Mouse (Mus musculus): ENCODE measurements around the gene Agtpbp1. TPM values are rescaled to one million over a fixed set of nuclear protein-coding genes. Genes with fewer than 3 reads are reported as not detected.
A peak's percentile ranks its signal among the peaks of the same experiment; 100 is the strongest.

Agtpbp1 gene
- polyA plus RNA-seq, 1 experiment from 2014 or later, result 16.3 TPM

DNA sequence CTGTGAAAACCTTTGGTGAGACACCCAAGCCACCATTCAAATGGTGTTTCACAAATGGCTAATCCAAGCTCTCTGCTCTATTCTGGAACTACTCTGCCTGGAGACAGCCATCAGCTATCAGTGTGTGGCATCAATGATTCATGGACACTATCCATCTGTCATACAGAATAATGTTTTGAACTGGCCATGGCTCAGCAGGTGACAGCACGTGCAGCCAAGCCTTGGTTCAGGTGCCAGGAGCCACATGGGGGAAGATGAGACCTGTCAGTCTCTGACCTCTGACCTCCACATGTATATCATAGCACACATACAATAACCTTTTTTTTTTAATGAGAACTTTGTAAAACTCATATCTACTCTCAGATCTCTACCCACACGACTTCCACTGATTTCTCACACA lies 32.3 kb downstream of the Agtpbp1 start:
- H3K9me3 ChIP-seq (replicated peaks), result no peaks in the 10 kb centered on the region
- 71% methylated on average over 2 of the region's 2 CpGs for WGBS
- ATAC-seq (ENCODE audit: insufficient number of reproducible peaks, low FRiP score, low TSS enrichment, low read depth), result no peak
- H3K36me3 ChIP-seq, result no peaks in the 10 kb centered on the region
- no peak overlapping the region for H3K9ac ChIP-seq
- peaks cover 27% of the 10 kb centered on the region for H3K4me1 ChIP-seq
- no peak overlapping the region for H3K4me2 ChIP-seq (replicated peaks)
- H3K27ac ChIP-seq (replicated peaks), result no peak overlapping the region
- H3K4me3 ChIP-seq (replicated peaks), result no peak overlapping the region
- no peaks in the 10 kb centered on the region for H3K27me3 ChIP-seq

DNA sequence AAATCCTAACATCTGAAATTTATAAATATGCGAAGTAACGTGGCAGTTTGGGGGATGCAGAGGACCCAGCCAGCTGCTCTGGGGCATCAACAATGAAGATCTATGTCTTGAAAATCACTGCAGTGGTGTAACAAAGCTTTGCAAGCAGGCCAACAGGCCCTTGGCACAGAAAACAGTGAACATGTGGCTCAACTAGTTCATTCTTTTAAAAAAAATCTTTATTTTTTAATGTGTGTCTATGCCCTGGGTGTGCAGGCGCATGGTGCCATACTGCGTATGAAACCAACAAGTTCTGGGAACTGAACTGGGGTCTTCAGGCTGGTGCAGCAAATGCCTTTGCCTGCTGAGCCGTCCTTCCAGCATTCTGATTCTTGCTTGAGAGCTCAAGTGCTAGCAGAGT lies 32.7 kb downstream of the Agtpbp1 start:
- Histone ChIP-seq H3K36me3 (no peaks in the 10 kb centered on the region), H3K9me3 (replicated peaks) (no peaks in the 10 kb centered on the region), H3K27me3 (no peaks in the 10 kb centered on the region), H3K4me2 (replicated peaks) (no peak overlapping the region), H3K9ac (no peak overlapping the region), H3K4me3 (replicated peaks) (no peak overlapping the region), H3K4me1 (peaks cover 29% of the 10 kb centered on the region), H3K27ac (replicated peaks) (no peak overlapping the region; the same call in 1 of the 2 replicates)
- no peak for ATAC-seq (ENCODE audit: insufficient number of reproducible peaks, low FRiP score, low TSS enrichment, low read depth)
- WGBS, result 53% methylated on average over 5 of the region's 5 CpGs

DNA sequence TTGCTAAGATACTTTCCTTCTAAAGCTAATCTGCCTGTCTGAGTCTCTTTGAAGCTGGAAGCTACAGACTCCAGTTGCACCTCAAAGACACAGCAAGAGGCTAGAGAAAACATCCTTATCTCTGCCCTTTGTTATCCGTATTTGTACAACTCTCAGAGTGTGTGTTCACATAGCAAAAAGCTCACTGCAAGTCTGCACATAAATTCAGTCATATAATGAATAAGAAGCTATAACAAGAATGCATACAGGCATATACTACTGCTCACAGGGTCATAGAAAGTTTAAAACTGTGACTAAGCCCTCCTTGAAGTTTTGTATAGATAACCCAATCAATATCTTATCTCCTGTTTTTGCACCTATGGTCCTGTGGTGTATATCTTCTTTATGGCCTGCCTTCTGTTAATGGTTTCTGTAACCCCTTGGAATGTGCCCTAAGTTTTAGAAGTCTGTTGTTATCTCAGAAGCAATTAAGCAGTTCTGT lies 35.7 kb downstream of the Agtpbp1 start:
- WGBS, result 70% methylated on average over 1 of the region's 1 CpGs
- no peak overlapping the region for H3K9ac ChIP-seq

DNA sequence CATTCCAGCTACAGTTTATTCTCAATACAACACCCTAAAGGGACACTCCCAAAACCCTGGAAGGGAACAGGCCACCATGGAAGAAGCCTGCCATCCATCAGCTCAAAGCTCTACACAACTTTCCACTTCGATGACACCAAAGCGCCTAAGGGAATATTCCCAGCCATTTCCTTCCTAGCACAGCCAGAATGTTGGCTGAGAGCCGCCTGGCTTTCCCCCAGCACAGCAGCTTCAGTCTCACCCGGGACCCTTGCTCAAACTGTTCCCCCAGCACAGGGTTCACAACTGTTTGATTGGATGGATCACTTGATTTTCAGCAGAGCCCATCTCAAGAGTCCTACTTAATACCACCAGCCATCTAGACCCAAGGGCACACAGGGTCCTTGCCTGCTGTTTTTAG lies 37.3 kb downstream of the Agtpbp1 start:
- WGBS, result 48% methylated on average over 4 of the region's 4 CpGs
- Histone ChIP-seq H3K4me1 (peaks cover 34% of the 10 kb centered on the region), H3K4me2 (replicated peaks) (no peak overlapping the region), H3K4me3 (replicated peaks) (no peak overlapping the region), H3K9ac (no peak overlapping the region), H3K27ac (replicated peaks) (peak overlapping the region; percentile 25; the same call in 1 of the 2 replicates), H3K27me3 (no peaks in the 10 kb centered on the region), H3K9me3 (replicated peaks) (no peaks in the 10 kb centered on the region), H3K36me3 (no peaks in the 10 kb centered on the region)
- ATAC-seq (ENCODE audit: insufficient number of reproducible peaks, low FRiP score, low TSS enrichment, low read depth), result no peak

More for the DNA sequence above, 35.7 kb downstream of the Agtpbp1 start:
- peaks cover 34% of the 10 kb centered on the region for H3K4me1 ChIP-seq
- H3K9me3 ChIP-seq (replicated peaks), result no peaks in the 10 kb centered on the region
- ATAC-seq (ENCODE audit: insufficient number of reproducible peaks, low FRiP score, low TSS enrichment, low read depth), result no peak
- no peaks in the 10 kb centered on the region for H3K27me3 ChIP-seq
- H3K4me2 ChIP-seq (replicated peaks), result no peak overlapping the region
- no peaks in the 10 kb centered on the region for H3K36me3 ChIP-seq
- no peak overlapping the region for H3K27ac ChIP-seq (replicated peaks)
- no peak overlapping the region for H3K4me3 ChIP-seq (replicated peaks)

- no peaks in the 10 kb centered on the region for H3K36me3 ChIP-seq
- peaks cover 34% of the 10 kb centered on the region for H3K4me1 ChIP-seq
- no peak overlapping the region for H3K9ac ChIP-seq
- ATAC-seq (ENCODE audit: insufficient number of reproducible peaks, low FRiP score, low TSS enrichment, low read depth), result no peak
- no peak overlapping the region for H3K4me2 ChIP-seq (replicated peaks)
- 72% methylated on average over 2 of the region's 2 CpGs for WGBS
- H3K27me3 ChIP-seq, result no peaks in the 10 kb centered on the region
- no peak overlapping the region for H3K4me3 ChIP-seq (replicated peaks)
- H3K27ac ChIP-seq (replicated peaks), result no peak overlapping the region
- H3K9me3 ChIP-seq (replicated peaks), result no peaks in the 10 kb centered on the region
Measured at GRCm38 (mm10) chr13:59547091-59547490, 37.9 kb downstream of the Agtpbp1 start.

DNA sequence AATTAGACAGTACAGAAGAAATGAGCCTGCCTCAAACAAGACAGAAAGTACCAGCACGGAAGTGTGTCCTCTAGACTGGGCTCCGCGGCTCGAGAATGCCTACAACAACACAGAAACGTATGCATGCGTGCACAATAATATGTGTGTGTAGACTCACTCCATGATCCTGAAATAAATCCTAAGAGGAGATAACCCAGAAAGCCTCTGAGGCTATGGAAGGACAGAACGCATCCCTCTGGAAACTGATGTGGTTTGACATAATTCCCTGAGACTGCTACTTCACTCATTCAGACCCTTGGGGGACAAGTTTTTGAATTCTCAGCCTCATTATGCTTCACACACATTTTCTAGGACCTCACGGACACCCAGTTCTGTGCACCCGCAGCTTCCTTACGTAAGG lies 42.6 kb downstream of the Agtpbp1 start:
- no peaks in the 10 kb centered on the region for H3K27me3 ChIP-seq
- no peak overlapping the region for H3K27ac ChIP-seq (replicated peaks)
- H3K36me3 ChIP-seq, result no peaks in the 10 kb centered on the region
- H3K9me3 ChIP-seq (replicated peaks), result no peaks in the 10 kb centered on the region
- no peak overlapping the region for H3K4me2 ChIP-seq (replicated peaks)
- no peak for ATAC-seq (ENCODE audit: insufficient number of reproducible peaks, low FRiP score, low TSS enrichment, low read depth)
- WGBS, result 87% methylated on average over 10 of the region's 10 CpGs
- H3K9ac ChIP-seq, result no peak overlapping the region
- H3K4me1 ChIP-seq, result peaks cover 21% of the 10 kb centered on the region
- no peak overlapping the region for H3K4me3 ChIP-seq (replicated peaks)

GRCm38 (mm10) chr13:59540030-59540429 lies 45.0 kb downstream of the Agtpbp1 start:
- WGBS, result 86% methylated on average over 5 of the region's 5 CpGs

DNA sequence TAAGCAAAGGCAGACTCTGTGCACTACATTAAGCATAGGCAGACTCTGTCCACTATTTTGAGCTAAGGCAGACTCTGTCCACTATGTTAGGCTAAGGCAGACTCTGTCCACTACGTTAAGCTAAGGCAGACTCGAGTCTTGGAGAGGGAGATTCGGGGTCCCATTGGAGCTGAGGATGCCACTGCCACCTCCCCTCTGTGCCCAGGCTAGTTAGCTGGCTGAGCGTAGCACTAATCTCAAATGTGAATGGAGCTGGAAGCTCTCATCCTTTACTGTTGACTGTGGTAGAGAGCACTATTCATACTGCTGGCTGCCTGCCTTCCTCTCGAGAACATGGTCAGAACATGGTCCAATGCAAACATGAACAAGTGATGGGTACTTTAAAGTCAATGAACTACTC lies 46.4 kb downstream of the Agtpbp1 start:
- Histone ChIP-seq H3K27ac (replicated peaks) (no peak overlapping the region), H3K4me3 (replicated peaks) (no peak overlapping the region), H3K9ac (no peak overlapping the region), H3K36me3 (no peaks in the 10 kb centered on the region), H3K4me2 (replicated peaks) (no peak overlapping the region), H3K27me3 (no peaks in the 10 kb centered on the region), H3K4me1 (no peaks in the 10 kb centered on the region), H3K9me3 (replicated peaks) (no peaks in the 10 kb centered on the region)
- WGBS, result 93% methylated on average over 5 of the region's 5 CpGs
- no peak for ATAC-seq (ENCODE audit: insufficient number of reproducible peaks, low FRiP score, low TSS enrichment, low read depth)

More at GRCm38 (mm10) chr13:59540030-59540429, 45.0 kb downstream of the Agtpbp1 start:
- Histone ChIP-seq H3K4me3 (replicated peaks) (no peak overlapping the region), H3K4me1 (peaks cover 7% of the 10 kb centered on the region; the same call in 1 of the 2 replicates), H3K4me2 (replicated peaks) (no peak overlapping the region), H3K27ac (replicated peaks) (no peak overlapping the region), H3K9me3 (replicated peaks) (no peaks in the 10 kb centered on the region), H3K27me3 (no peaks in the 10 kb centered on the region), H3K9ac (no peak overlapping the region), H3K36me3 (no peaks in the 10 kb centered on the region)
- ATAC-seq (ENCODE audit: insufficient number of reproducible peaks, low FRiP score, low TSS enrichment, low read depth), result no peak

DNA sequence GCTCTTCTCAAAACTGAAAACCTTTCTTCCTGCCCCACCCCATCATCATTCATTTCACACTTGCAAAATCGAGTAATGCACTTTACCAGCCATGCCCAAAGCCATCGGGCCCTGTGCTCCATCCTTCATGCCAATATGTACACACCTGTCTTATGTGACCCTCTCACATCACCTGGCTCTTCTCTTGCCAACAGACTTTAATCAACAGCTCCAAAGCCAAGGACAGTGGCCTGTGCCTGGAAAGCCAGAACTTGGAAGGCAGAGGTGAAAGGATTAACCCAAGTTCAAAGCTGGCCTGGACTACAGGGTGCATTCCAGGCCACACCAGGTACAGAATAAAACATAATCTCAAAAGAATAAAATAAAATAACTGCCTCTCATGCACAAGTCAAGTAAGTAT lies 48.4 kb downstream of the Agtpbp1 start:
- Histone ChIP-seq H3K9me3 (replicated peaks) (no peaks in the 10 kb centered on the region), H3K4me1 (no peaks in the 10 kb centered on the region), H3K27me3 (no peaks in the 10 kb centered on the region), H3K27ac (replicated peaks) (no peak overlapping the region), H3K4me3 (replicated peaks) (no peak overlapping the region), H3K4me2 (replicated peaks) (no peak overlapping the region), H3K9ac (no peak overlapping the region), H3K36me3 (no peaks in the 10 kb centered on the region; the same call in 1 of the 2 replicates)
- ATAC-seq (ENCODE audit: insufficient number of reproducible peaks, low FRiP score, low TSS enrichment, low read depth), result no peak
- 80% methylated on average over 2 of the region's 2 CpGs for WGBS

DNA sequence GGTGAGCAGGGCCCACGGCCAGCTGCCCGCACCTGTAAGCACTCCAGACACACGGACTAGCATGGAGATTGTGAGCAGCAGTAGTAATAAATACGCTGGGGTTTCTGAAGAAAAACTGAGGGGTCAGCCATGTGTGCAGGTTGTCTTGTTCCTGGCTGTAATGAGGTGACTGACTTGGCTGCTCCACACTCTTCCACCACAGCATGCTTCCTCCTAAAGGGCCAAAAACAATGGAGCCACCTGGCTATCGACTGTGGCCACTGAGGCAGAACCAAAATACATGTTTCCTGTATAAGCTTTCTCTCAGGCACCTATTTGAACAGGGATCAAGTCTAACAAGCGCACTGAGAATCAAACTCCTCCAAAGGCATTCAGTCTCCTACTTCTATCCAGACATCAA lies 49.3 kb downstream of the Agtpbp1 start:
- H3K27ac ChIP-seq (replicated peaks), result no peak overlapping the region
- no peaks in the 10 kb centered on the region for H3K9me3 ChIP-seq (replicated peaks)
- no peaks in the 10 kb centered on the region; the same call in 1 of the 2 replicates for H3K36me3 ChIP-seq
- ATAC-seq (ENCODE audit: insufficient number of reproducible peaks, low FRiP score, low TSS enrichment, low read depth), result no peak
- no peak overlapping the region for H3K9ac ChIP-seq
- 83% methylated on average over 6 of the region's 6 CpGs for WGBS
- H3K4me3 ChIP-seq (replicated peaks), result no peak overlapping the region
- H3K4me2 ChIP-seq (replicated peaks), result no peak overlapping the region
- H3K4me1 ChIP-seq, result no peaks in the 10 kb centered on the region
- no peaks in the 10 kb centered on the region for H3K27me3 ChIP-seq

DNA sequence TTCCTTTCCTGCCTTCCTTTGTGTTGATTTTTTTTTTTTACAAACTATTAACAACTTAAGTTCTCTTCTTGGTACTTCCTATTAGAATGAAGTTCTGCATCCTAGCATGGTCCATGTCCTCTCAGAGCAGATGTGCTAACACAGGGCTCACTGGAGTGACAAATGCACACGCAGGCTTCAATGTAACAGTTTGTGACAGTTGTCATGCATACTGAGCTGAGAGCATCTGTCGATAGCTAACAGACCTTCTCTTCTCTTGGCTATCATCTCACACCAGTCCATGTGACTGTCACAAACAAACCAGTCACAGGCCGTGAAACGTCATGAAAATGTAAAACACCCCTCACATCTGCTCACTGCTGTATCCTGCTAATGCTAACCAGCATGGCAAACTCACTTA lies 50.7 kb downstream of the Agtpbp1 start:
- Histone ChIP-seq H3K9ac (no peak overlapping the region), H3K27me3 (no peaks in the 10 kb centered on the region), H3K9me3 (replicated peaks) (no peaks in the 10 kb centered on the region), H3K4me2 (replicated peaks) (no peak overlapping the region), H3K4me3 (replicated peaks) (no peak overlapping the region), H3K27ac (replicated peaks) (no peak overlapping the region), H3K4me1 (no peaks in the 10 kb centered on the region), H3K36me3 (no peaks in the 10 kb centered on the region; the same call in 1 of the 2 replicates)
- WGBS, result 50% methylated on average over 4 of the region's 4 CpGs
- no peak for ATAC-seq (ENCODE audit: insufficient number of reproducible peaks, low FRiP score, low TSS enrichment, low read depth)

DNA sequence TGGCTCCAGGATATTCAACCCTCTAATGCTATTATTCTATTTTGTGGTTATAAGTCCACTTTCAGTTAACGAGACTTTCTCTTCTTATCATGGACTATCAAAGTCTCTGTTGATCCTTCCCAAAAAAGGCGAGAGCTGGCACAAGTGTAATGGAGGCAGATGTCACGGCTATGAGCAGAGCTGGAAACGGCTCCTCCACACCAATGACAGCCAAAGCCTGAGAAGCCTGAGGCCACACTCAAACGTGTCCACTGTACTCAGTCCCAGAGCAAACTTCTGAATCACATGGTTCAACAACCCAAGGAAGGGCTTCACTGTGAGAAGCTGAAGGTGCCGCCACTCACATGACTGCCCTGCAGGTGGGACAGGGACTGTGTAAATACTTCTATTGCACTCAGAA lies 51.7 kb downstream of the Agtpbp1 start:
- Histone ChIP-seq H3K27ac (replicated peaks) (no peak overlapping the region), H3K9me3 (replicated peaks) (no peaks in the 10 kb centered on the region), H3K9ac (no peak overlapping the region), H3K4me2 (replicated peaks) (no peak overlapping the region), H3K36me3 (peaks cover under 1% of the 10 kb centered on the region; the same call in 1 of the 2 replicates), H3K4me1 (no peaks in the 10 kb centered on the region), H3K4me3 (replicated peaks) (no peak overlapping the region), H3K27me3 (no peaks in the 10 kb centered on the region)
- no peak for ATAC-seq (ENCODE audit: insufficient number of reproducible peaks, low FRiP score, low TSS enrichment, low read depth)
- WGBS, result 81% methylated on average over 6 of the region's 6 CpGs
